Mouse (Mus musculus): ENCODE data around the gene Clps. TPM values are rescaled to one million over a fixed set of nuclear protein-coding genes. Genes with fewer than 3 reads are reported as not detected.
"Not testable (repeated sequence)": the region's sequence is repeated elsewhere in the genome, so short reads cannot be mapped to it uniquely, and the experiment has no call there.

Clps gene
- not detected for total RNA-seq (2021)
- long read RNA-seq, experiment 1, result 0 reads
- long read RNA-seq, experiment 2, result 0 reads

- DNase-seq, result no peak
Measured at GRCm38 (mm10) chr17:28560598-28560997, at the start of gene Clps. TSS of gene Clps (minus strand) at chr17:28560766.

DNA sequence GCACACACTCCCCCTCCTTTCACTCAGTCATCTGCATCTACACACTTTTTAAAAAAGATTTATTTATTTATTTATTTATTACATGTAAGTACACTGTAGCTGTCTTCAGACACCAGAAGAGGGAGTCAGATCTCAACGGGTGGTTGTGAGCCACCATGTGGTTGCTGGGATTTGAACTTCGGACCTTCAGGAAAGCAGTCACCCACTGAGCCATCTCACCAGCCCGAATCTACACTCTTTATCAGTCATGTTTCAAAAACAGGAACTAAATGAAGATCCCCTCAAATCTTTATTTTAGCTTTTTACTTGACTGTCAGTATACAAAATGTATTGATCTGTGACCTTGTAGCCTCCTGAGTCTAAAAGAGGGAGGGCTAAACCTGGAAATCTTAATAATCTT lies 49.0 kb upstream of the Clps start:
- no peak for DNase-seq

DNA sequence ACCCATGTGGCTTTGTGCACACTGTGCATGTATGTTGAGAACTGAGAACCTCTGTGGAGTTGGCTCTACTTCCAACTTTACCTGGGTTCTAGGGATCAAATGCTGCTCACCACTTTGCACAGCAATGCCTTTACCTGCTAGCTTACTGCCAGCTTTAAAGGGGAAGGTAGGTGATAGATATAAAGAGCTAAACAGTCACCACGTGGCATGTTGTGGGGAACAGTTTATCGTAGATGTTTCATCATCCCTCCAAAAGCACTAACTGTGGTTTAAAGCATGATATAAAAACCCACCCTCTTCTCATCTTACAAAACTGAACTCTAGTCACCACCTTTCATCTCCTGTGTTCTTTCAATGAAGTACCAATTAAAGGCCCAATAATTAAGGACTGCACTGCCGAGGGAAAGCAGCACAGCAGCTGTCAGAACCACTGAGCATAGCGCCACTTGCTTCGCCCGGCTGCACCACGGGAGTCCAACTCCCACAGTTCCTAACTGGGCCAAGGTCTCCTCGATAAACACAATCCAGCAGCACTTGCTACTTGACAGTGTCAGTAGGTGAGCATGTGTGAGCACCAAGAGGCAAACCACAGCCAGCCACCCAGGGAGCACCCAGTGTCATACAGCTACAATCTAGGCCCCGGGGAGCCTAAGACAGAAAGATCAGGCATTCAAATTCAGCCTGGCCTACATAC lies 41.1 kb upstream of the Clps start:
- peak; percentile 35 for DNase-seq

- DNase-seq, result no peak
Measured at GRCm38 (mm10) chr17:28600780-28601179, 40.2 kb upstream of the Clps start.

DNA sequence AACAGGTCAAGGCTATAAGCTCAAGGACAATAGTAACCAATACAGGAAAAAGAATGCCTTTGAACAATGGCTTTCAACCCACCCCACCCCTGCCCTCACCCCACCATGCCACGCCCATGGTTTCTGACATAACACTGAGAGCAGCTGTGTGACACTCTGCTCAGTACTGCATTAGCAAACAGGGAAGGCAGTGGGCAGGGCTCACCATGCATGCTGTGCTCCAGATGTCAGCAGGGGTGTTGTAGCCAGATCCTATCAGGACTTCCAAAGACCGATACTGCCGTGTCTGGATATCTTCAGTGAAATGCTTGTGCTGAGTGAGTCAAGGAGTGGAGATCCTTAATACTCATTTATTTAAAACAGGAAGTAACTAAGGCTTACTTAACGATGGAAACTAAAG lies 33.4 kb upstream of the Clps start:
- no peak for DNase-seq

- peak; percentile 86 for DNase-seq
Measured at GRCm38 (mm10) chr17:28592998-28593397, 32.4 kb upstream of the Clps start.

GRCm38 (mm10) chr17:28591476-28591875 lies 30.9 kb upstream of the Clps start:
- DNase-seq, result peak; percentile 60

GRCm38 (mm10) chr17:28590596-28590995 lies 30.0 kb upstream of the Clps start:
- DNase-seq, result no peak

GRCm38 (mm10) chr17:28588591-28588990 lies 28.0 kb upstream of the Clps start:
- no peak for DNase-seq

DNA sequence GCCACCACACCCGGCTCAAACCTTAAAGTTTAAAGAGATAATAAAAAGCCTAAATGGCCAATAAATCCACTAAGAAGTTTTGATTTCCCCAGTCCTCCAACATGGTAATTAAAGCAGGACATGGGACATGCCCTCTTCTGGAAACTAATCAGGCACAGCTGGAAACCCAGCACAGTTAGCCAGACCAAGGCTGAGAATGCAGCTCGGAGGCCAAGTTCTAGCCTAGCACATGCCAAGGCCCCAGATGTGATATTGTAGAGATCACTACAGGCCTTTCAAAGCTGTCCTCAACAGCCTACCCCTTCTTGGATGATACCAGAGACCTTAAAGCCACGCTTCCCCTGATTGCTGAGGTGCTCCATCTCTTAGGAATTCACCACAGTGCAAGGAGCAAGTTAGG lies 25.9 kb upstream of the Clps start:
- no peak for DNase-seq

GRCm38 (mm10) chr17:28581056-28581455 lies 20.5 kb upstream of the Clps start:
- no peak for DNase-seq

DNA sequence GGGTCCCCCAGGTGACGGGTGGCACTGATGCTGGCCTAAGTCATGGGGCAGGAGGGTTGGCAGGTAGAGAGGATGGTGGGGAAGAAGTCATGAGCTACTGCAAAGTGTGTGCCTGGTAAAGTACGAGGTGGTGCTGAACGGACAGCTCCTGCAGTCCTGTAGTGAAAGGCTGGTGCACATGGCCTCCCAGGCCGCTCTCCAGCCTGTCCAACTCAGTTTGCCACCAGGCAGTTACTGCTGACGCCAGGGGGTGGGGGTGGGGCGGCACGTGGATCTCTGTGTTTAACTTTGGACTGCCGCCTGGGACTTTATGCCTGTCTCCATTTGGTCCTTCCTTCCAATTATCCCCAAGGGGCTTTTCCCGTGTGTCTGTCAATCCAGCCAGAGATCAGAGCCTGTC lies 19.8 kb upstream of the Clps start:
- peak; percentile 83 for DNase-seq

- DNase-seq, result peak; percentile 81
Measured at GRCm38 (mm10) chr17:28575244-28576125, 14.9 kb upstream of the Clps start, which contains the start of gene Lhfpl5. TSS of gene Lhfpl5 (plus strand) at chr17:28575641.

- DNase-seq, result no peak
Measured at GRCm38 (mm10) chr17:28572941-28573340, 12.4 kb upstream of the Clps start.

GRCm38 (mm10) chr17:28572521-28572920 lies 12.0 kb upstream of the Clps start:
- DNase-seq, result no peak

DNA sequence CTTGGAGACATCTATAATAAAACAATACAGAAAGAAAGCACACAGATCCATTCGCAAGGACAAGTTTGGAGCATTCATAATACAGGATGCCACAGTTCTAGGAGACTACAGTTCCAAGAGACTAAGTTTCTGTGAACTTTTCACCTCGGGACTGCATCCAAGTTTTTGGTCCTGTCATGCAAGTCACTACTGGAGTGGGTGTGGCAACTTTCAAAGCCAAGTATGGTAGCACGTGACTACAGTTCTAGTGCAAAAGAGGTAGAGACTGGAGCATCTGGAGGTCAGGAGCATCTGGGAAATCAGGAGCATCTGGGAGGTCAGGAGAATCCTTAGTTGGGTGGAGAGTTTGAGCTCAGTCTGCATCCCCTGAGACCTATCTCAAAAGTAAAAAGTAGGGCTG lies 11.3 kb upstream of the Clps start:
- no peak for DNase-seq

GRCm38 (mm10) chr17:28567541-28567940 lies 7.0 kb upstream of the Clps start:
- DNase-seq, result no peak

GRCm38 (mm10) chr17:28565181-28565580 lies 4.6 kb upstream of the Clps start:
- no peak for DNase-seq

- no peak for DNase-seq
Measured at GRCm38 (mm10) chr17:28561613-28562012, 1.0 kb upstream of the Clps start.

- no peak for DNase-seq
Measured at GRCm38 (mm10) chr17:28557772-28558171, 2.8 kb downstream of the Clps start.

- no peak for DNase-seq
Measured at GRCm38 (mm10) chr17:28556635-28557396, 3.8 kb downstream of the Clps start.

DNA sequence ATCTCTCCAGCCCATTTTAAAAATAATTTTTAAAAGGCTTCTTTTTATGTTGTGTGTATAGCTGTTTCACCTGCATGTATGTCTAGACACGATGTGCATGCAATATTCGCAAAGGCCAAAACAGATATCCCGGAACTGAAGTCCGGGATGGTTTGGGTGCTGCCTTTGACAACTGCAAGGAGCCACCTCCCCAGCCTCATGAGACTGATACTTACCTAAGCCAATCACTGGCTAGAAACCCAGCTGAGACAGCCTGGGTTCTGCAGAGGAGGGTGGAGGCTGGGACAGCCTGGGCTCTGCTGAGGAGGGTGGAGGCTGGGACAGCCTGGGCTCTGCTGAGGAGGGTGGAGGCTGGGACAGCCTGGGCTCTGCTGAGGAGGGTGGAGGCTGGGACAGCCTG lies 6.5 kb downstream of the Clps start:
- not testable (repeated sequence) for DNase-seq
